Mouse (Mus musculus) embryonic stem cell, embryonic (primary cell): ENCODE measurements around the gene Clcn3.

Experiments
- CTCF ChIA-PET, 4 experiments: fragments of 300-600 bp in 2 of 4; fragments of 350-600 bp in 2 of 4; sonication (Branson Sonifier 250); formaldehyde crosslinking; loops; one replicate each; lab custom pipeline; 2022; ENCODE audit warnings: inconsistent platforms in 2 of 4; lab: Charles Lee
- POLR2A ChIA-PET, 4 experiments: fragments of 300-600 bp in 2 of 4; fragments of 350-600 bp in 2 of 4; sonication (Branson Sonifier 250); formaldehyde crosslinking; loops; one replicate each; lab custom pipeline; 2022; ENCODE audit warnings: antibody characterized with exemption in 4 of 4, inconsistent platforms in 1 of 4; lab: Charles Lee

The Clcn3 gene

DNA sequence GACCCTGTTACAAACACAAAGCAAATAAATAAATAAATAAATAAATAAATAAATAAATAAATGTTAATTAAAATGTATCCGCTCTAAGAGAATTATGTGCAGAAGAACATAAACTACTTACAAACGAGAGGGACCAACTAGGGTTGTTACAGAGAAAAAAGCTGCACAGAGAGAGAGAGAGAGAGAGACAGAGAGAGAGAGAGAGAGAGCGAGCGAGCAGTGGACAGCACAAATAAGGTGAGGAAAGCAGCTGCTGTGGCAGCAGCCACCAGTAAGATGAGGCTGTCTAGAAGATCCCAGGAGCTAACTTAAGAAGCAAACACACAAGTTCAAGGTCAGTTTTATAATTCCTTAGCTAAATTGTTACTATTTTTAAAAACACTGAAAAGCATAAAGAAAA lies 18.6 kb downstream of the Clcn3 start:
- ChIA-PET CTCF (no interaction called here), POLR2A (interaction anchor here in 3 of 4 experiments (0.6 to 3.9 kb wide), 11 partner anchors 11 to 389 kb away, joined by 3 to 24 read pairs (median 7); partner anchors contain the start of genes Nek1 (in 2 of the 3), Clcn3 (in 1 of the 3) and Hpf1 (in 1 of the 3))

DNA sequence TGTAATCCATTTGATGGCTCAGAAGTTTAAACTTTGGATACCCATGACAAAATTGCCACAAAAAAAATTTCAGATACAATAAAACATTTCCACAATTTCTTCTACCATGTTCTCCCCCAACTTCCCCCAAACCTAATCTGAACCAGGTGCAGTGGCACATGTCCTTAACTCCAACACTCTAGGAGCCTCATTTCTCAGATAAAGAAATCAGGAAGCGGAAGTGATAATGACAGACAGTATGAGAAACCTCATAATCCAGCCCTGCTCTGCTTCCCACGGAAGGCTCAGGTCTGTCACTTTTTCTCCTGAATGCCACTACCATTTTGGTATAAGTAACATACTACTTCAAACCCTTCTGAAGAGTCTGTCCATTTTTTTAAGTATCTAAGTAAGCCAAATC lies 19.2 kb downstream of the Clcn3 start:
- CTCF ChIA-PET, result interaction anchor here in 2 of 4 experiments (0.5 kb wide), 2 partner anchors 515 to 767 kb away, joined by 4 to 10 read pairs; no protein-coding TSS in a partner anchor
- POLR2A ChIA-PET, result interaction anchor here in 2 of 4 experiments (0.8 to 3.9 kb wide), 6 partner anchors 10 to 29 kb away, joined by 3 to 24 read pairs (median 8); partner anchors contain the start of genes Clcn3 (in 1 of the 2) and Nek1 (in 1 of the 2)

DNA sequence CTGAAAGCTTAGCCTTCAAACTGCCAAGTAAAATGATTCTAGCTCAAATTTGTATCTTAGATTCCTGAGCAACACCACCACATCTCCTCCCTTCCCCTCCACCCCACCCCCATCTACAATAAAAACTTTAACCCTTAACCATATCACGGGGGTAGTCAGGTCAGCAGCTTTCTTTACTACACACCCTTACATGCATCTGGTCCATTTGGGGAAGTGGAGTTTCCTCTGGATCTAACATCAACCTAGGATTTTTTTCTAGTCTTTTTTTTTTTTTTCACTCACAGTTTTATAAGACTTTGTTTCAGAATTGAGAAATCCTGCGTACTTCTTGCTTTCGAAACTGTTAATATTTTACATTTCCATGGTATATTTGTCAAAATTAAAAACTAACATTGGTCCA lies 20.3 kb downstream of the Clcn3 start:
- POLR2A ChIA-PET, result no interaction called here

DNA sequence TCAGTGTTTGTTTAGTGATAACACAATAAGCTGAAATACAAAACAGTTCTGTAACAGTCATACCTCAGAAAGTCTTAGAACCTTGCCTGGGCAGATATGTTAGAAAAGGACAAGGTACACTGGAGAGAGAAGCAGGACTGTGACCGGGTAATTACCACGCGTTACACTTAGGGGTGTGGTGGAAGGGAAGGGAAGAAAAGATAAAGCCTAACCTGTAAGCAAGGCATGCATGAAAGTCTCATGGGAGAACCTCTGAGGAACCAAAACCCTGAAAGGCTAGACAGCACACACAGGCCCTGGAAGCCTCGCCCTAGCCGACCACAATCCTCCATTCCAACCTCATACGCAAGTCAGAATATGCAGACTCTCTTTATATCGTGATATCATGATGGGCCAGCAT lies 26.3 kb downstream of the Clcn3 start:
- ChIA-PET POLR2A (interaction anchor here in 1 of 4 experiments (0.8 to 2.0 kb wide), 3 partner anchors 8 to 20 kb away, joined by 3 to 8 read pairs (median 3); no protein-coding TSS in a partner anchor), CTCF (interaction anchor here in 1 of 4 experiments (0.6 kb wide), 1 partner anchor 339 kb away, joined by 3 read pairs; no protein-coding TSS in a partner anchor)

More for the DNA sequence above, 20.3 kb downstream of the Clcn3 start:
- CTCF ChIA-PET, result no interaction called here

DNA sequence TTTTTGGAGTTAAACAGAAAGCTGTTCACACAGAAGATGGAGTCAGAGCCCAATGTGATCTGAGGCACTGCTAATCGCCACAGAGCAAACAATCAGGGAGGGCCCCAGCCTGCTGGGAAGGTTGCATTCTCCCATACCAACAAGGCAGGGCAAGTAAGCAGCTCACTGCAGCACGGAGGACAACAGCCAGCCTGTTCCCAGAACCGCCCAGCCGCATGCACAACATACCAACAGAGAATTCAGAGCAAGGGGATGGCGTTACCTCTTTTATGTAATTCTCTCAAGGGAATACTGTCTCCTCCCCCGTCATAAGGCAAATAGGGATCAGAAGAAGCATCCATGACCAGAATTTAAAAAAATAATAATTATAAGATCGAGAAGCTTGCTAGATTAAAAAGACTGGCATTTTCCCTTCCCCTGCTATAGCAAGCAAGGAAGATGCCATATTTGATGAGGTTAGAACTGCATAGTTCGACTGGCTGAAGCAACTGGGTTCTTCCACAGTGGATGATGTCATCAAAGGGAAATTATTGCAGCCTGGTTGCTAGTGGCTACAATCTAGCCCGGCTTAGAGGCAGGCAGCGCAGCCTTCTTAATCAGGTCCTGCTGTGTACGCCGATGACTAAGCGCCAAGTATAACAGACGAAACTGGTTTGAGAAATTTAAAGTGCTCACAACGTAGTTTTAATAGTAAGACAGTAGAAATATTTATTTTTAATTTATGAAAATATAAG lies 28.7 kb downstream of the Clcn3 start:
- POLR2A ChIA-PET, result interaction anchor here in 3 of 4 experiments (0.6 to 1.5 kb wide), 19 partner anchors 9 to 497 kb away, joined by 3 to 7 read pairs (median 4); partner anchors contain the start of genes Clcn3 (in 2 of the 3), Nek1 (in 2 of the 3) and Hpf1 (in 1 of the 3)
- CTCF ChIA-PET, result interaction anchor here in 2 of 4 experiments (1.2 to 1.5 kb wide), 2 partner anchors 11 to 13 kb away, joined by 3 to 5 read pairs; no protein-coding TSS in a partner anchor

DNA sequence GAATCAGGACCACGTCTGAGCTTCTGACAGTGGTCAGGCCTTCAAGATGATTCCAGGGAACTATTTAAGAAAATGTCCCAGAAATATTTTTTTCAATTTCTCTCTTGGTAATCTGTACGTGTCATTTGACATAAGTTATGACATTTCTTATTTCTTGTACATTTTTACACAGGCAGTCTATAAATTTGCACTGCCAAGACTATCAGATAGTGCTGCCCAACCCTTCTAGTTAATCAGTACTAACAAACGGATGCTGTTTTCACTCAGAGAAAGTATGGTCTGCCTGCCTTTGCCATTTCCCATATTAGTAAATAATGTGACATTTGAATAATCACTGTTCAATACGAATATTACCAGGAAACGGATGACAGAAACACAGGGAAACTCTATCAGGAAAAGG lies 30.3 kb downstream of the Clcn3 start:
- POLR2A ChIA-PET, result interaction anchor here in 2 of 4 experiments (1.0 to 1.4 kb wide), 2 partner anchors 12 to 40 kb away, joined by 3 read pairs; no protein-coding TSS in a partner anchor

DNA sequence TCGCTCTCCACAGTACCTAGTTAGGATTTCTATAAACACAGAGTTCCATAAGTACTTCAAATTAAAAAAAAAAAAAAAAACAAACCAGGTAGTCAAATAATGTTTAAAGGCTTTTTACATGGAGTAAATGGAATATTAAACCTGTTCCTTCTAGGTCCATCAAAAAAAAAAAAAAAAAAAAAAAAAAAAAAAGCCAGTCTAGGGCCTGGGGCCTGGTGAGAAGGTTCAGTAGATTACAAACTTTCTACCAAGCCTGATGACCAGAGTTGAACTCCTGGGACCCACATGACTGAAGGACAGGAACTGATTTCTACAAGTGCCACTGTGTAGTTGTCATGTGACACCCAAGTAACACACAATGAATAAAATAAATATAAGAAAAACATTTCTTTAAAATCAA lies 31.3 kb downstream of the Clcn3 start:
- POLR2A ChIA-PET, result interaction anchor here in 2 of 4 experiments (0.7 to 1.4 kb wide), 4 partner anchors 11 to 41 kb away, joined by 3 read pairs; partner anchors contain the start of gene Clcn3 (in 1 of the 2)

More for the DNA sequence above, 30.3 kb downstream of the Clcn3 start:
- CTCF ChIA-PET, result no interaction called here

DNA sequence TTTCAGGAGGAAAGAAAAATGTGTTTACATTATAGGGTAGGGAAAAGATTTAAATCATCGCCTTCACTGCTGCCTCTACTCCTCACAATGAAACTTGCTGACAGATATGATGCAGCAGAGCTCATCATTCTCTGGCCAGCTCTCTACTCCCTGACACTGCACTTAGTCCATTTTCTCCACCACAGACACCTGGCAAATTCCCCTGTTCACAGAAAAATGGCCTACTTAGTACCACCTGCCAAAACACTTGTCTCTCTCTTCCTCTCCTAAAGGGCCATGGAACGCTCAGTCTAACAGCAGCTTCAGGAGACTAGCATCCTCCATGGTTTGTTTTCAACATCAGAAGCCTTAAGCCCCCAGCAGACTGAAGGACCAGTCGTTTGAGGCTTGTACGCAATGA lies 31.8 kb downstream of the Clcn3 start:
- CTCF ChIA-PET, result interaction anchor here in 2 of 4 experiments (1.3 to 1.8 kb wide), 2 partner anchors 8 to 9 kb away, joined by 3 read pairs; no protein-coding TSS in a partner anchor
- POLR2A ChIA-PET, result interaction anchor here in 1 of 4 experiments (1.4 kb wide), 1 partner anchor 14 kb away, joined by 3 read pairs; no protein-coding TSS in a partner anchor

More for the DNA sequence above, 31.3 kb downstream of the Clcn3 start:
- CTCF ChIA-PET, result interaction anchor here in 3 of 4 experiments (0.6 to 1.8 kb wide), 3 partner anchors 8 to 247 kb away, joined by 3 to 6 read pairs (median 3); no protein-coding TSS in a partner anchor

DNA sequence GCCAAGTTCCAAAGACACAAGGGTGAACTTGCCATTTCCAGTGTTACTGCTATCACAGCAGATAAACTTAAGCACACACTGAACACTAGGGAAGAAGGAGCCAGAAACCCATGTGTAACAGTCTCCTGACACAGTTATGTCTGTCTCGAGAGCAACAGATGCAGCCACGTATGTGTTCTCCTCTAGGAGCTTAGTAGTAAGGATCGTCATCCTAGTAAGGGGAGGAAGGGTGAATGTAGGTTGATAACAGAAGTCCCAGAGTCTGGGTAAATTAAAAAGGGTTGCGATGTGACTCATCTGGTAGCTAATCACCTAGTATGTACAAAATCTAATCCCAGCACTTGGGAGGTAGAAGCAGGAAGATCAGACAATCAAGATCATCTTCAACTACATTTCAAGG lies 33.2 kb downstream of the Clcn3 start:
- ChIA-PET POLR2A (interaction anchor here in 2 of 4 experiments (0.6 to 1.6 kb wide), 2 partner anchors 22 to 444 kb away, joined by 3 read pairs; partner anchors contain the start of gene Aadat (in 1 of the 2)), CTCF (interaction anchor here in 1 of 4 experiments (0.5 kb wide), 1 partner anchor 590 kb away, joined by 3 read pairs; no protein-coding TSS in a partner anchor)

DNA sequence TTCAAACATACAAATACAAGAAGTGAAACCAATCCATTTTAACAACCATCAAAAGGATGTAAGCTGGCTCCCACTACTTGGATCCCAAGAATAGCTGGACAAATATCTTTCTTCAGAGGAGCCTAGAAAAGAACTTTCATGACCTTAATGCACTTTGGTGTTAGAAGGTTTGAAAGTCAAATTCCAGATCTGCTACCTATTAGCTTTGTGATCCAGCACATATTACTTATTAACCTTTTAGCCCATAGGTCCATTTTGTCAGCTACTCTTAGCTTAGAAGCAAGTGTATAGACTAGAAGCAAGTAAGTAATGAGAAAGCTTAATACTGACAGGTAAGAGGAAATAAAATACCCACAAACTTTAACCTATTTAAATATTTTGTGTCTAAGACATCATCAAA lies 35.6 kb downstream of the Clcn3 start:
- POLR2A ChIA-PET, result interaction anchor here in 3 of 4 experiments (0.5 to 1.6 kb wide), 5 partner anchors 11 to 57 kb away, joined by 3 to 9 read pairs (median 3); partner anchors contain the start of genes Clcn3 (in 1 of the 3), Hpf1 (in 1 of the 3) and Nek1 (in 1 of the 3)
- CTCF ChIA-PET, result interaction anchor here in 1 of 4 experiments (0.7 to 0.9 kb wide), 2 partner anchors 26 to 40 kb away, joined by 3 to 4 read pairs; no protein-coding TSS in a partner anchor

DNA sequence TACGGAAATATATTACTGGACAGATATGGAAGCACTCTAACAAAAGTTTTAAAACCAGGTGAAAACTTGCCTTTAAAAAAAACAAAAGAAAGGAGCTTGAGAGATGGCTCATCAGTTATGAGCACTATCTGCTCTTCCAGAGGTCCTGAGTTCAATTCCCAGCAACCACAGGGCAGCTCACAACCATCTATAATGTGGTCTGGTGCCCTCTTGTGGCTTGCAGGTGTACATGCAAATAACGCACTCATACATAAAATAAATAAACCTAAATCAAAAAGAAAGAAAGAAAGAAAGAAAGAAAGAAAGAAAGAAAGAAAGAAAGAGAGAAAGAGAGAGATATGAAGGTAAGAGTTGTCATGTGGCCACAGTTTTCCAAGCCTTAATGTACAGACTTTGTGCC lies 40.2 kb downstream of the Clcn3 start:
- ChIA-PET CTCF (interaction anchor here (0.7 to 1.3 kb wide), 4 partner anchors 9 to 17 kb away, joined by 3 to 6 read pairs (median 4); no protein-coding TSS in a partner anchor), POLR2A (interaction anchor here in 1 of 4 experiments (0.8 kb wide), 1 partner anchor 56 kb away, joined by 4 read pairs; no protein-coding TSS in a partner anchor)

DNA sequence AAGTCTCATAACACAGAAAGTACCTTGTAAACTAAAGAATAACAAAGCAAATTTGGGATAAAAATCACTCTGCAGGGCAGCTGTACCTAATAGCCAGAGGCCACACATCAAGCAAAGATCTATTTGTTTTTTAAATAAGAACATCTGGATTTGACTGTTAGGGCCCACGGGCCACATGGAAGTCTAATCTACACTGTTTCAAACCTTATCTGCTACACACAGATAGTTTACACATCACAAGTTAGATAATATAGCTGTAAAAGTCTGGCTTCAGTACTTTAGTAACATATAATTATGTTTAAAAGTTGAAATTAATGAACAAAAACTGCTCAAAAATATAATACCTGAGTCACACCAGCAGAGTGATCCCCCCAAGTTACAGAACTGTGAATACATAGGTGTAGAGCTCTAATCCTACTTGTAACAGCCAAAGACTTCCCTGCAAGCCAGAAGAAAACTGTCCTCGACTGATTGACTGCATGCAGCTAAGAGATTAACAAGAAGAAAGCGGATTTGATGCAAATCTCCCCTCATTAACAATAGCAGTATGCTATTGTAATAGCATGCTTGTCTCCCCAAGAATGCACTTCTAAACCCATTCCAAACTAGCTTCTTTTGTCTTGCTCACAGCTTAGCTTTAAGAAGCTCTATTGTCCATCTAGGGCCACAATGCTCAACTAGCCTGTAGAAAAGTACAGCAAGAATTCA lies 44.2 kb downstream of the Clcn3 start:
- ChIA-PET POLR2A (interaction anchor here in 2 of 4 experiments (0.7 to 1.2 kb wide), 5 partner anchors 11 to 54 kb away, joined by 3 to 6 read pairs (median 3); partner anchors contain the start of genes Hpf1 (in 1 of the 2) and Nek1 (in 1 of the 2)), CTCF (no interaction called here)

DNA sequence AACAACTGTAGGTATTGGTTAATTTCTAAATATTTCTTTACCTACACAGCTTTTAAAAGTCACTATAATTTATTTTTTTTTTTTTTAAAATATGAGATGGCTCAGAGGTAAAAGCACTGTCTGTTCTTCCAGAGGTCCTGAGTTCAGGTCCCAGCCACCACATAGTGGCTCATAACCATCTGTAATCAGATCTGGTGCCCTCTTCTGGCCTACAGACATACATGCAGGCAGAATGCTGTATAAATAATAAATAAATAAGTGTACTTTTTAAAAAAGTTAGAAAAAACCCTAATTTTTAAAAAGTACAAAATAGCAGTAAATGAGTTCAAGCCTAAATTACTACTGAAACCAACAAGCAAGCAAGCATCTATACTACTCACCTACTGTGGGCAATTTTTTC lies 49.5 kb downstream of the Clcn3 start:
- ChIA-PET CTCF (no interaction called here), POLR2A (interaction anchor here in 2 of 4 experiments (0.6 kb wide), 2 partner anchors 61 to 86 kb away, joined by 3 to 4 read pairs; no protein-coding TSS in a partner anchor)

DNA sequence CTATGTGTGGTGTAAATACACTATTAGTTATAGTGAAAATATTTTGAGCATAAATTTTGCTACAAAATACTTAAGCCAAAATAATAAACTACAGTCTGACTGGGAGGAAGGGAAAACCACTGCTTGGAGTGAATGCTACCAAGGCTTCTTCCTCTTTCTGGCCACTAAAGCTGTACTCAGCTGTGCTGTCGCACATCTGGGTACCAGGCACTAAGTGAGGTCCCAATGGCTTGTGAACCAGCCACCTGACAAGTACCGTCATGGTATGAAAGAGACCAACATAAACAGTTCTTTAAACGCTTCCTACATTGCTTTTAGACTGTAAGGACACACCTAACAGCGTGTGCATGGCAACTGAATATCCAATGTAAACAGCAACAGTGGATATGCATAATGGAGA lies 62.9 kb downstream of the Clcn3 start:
- ChIA-PET POLR2A (interaction anchor here in 1 of 4 experiments (2.2 kb wide), 1 partner anchor 30 kb away, joined by 7 read pairs; the partner anchor contains the start of gene Hpf1), CTCF (no interaction called here)

DNA sequence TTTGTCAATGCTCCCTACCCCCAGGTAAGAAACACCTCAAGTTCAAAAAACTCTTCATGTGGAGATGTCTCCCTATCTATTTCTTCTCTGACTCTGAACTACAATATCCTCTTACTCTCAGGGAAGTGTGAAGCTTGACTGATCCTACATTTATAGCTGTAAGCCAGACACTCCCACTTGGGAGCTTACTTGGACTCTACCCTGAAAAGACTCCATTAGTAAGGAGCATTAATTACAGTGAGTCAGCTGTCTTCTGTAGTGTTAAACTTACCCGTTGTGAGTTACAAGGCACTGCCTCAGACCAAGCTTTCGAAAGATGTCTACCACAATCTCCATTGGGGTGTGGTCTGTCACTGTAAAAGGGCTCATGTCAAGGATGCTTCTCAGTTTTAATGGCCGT lies 64.0 kb downstream of the Clcn3 start:
- ChIA-PET CTCF (no interaction called here), POLR2A (interaction anchor here in 3 of 4 experiments (0.8 to 1.0 kb wide), 3 partner anchors 16 to 73 kb away, joined by 3 read pairs; partner anchors contain the start of gene Hpf1 (in 1 of the 3))

DNA sequence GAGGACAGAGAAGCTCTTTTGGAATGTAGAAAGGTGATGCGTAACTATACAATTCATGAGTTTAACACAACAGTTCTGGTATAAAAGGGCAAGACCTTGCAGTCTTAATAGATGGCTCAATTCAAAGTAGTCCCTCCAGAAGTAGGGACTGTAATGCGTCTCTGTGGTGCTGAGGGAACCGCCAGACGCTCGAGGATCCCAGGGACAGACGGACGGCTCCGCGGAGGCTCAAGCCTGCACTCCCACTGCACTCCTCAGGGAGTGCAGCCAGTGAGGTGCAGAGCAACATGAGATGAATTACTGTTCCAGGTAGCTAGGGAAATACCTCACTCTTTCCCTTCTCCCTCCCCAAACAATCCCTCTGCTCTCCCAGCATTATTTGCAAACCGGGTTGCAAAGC lies 70.5 kb downstream of the Clcn3 start:
- ChIA-PET POLR2A (interaction anchor here in 3 of 4 experiments (0.6 to 1.2 kb wide), 6 partner anchors 10 to 402 kb away, joined by 3 to 5 read pairs (median 4); partner anchors contain the start of gene Hpf1 (in 1 of the 3)), CTCF (interaction anchor here in 1 of 4 experiments (1.3 kb wide), 1 partner anchor 407 kb away, joined by 4 read pairs; the partner anchor contains the start of gene Aadat)

DNA sequence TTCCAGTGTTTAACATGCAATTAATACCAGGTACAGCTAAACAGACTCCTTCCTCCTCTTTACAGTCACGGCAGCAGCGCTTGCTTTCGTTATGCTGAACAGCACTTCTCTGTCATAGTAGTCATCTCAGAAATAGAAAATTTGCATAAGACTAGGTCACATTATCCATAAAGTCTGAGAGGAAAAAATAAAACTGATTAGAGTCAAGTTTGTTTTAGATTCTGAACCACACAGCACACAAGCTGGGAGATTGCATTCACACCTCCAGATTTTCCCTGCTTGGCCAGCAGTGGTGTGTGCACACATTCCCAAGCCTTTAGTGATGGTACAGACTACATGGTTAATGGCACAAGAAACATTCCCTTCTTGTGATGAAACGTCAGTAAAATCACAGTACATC lies 71.0 kb downstream of the Clcn3 start:
- ChIA-PET POLR2A (interaction anchor here in 3 of 4 experiments (0.6 to 1.2 kb wide), 5 partner anchors 10 to 403 kb away, joined by 3 to 5 read pairs (median 4); partner anchors contain the start of gene Hpf1 (in 1 of the 3)), CTCF (interaction anchor here in 1 of 4 experiments (1.3 kb wide), 1 partner anchor 406 kb away, joined by 4 read pairs; the partner anchor contains the start of gene Aadat)
